Mouse (Mus musculus) embryonic facial prominence, embryonic 10.5 days (tissue): Measurements from ENCODE around the gene Gpkow. TPM values are rescaled to one million over a fixed set of nuclear protein-coding genes. Genes with fewer than 3 reads are reported as not detected.

Experiments used
- DNase-seq: peaks from one replicate; pipeline ENCODE4 v3.0.0-alpha.2; 2017; ENCODE audit warnings: low spot score
- H3K27ac ChIP-seq: fragments of 300-500 bp; sonication (generic); replicated peaks from 2 replicates; pipeline ENCODE4 v1.5.1; 2016; ENCODE audit warnings: mild to moderate bottlenecking
- H3K27me3 ChIP-seq: fragments of 300-500 bp; sonication (generic); replicated peaks from 2 replicates; pipeline ENCODE4 v1.6.1; 2016; ENCODE audit warnings: low read depth, mild to moderate bottlenecking; ENCODE audit not compliant: poor library complexity, severe bottlenecking
- H3K36me3 ChIP-seq: fragments of 300-500 bp; sonication (generic); replicated peaks from 2 replicates; pipeline ENCODE4 v1.6.1; 2016; ENCODE audit warnings: mild to moderate bottlenecking, moderate library complexity
- H3K4me1 ChIP-seq: fragments of 300-500 bp; sonication (generic); 2 replicates; pipeline ENCODE4 v1.6.1; 2016
- H3K4me3 ChIP-seq: fragments of 300-500 bp; sonication (generic); 2 replicates; pipeline ENCODE4 v1.5.1; 2016; ENCODE audit warnings: mild to moderate bottlenecking, moderate library complexity
- H3K9me3 ChIP-seq: fragments of 300-500 bp; sonication (generic); 2 replicates; pipeline ENCODE4 v1.6.1; 2016; ENCODE audit warnings: mild to moderate bottlenecking
- WGBS: fragments of 180-500 bp; shearing (Covaris S2); methylation state at CpG from one replicate; pipeline ENCODE4 v1.1.7; 2016; 5-methylcytosine and 5-hydroxymethylcytosine counted together
- polyA plus RNA-seq: library from polyadenylated mRNA; unstranded; fragments of >200 nt; fragmentation: Nextera tagmentation; extraction: Ambion mirVana; gene quantifications from 2 replicates; pipeline ENCODE4 v1.2.1, GENCODE M21; 2016

Gene Gpkow
- 40.2 and 40.3 TPM in 2 replicates for polyA plus RNA-seq

- Histone ChIP-seq H3K36me3 (peaks cover 37% of the 10 kb centered on the region), H3K4me1 (0 out of 2 replicates have a peak, but pooled peaks cover 2% of the 10 kb centered on the region), H3K9me3 (no peaks in the 10 kb centered on the region), H3K27me3 (no peaks in the 10 kb centered on the region), H3K27ac (peak within 1 kb of the TSS; percentile 75), H3K4me3 (peak within 1 kb of the TSS; percentile 65)
- WGBS: 16% methylated on average over 33 of the region's 33 CpGs
- DNase-seq: peak; percentile 84
Observed at GRCm38 (mm10) chrX:7696954-7697381, at the start of gene Gpkow. Gene Gpkow, plus strand, starts transcription at chrX:7697131.

- DNase-seq: peak; percentile 82
- Histone ChIP-seq H3K27me3 (no peaks in the 10 kb centered on the region), H3K4me1 (no peaks in the 10 kb centered on the region), H3K36me3 (no peaks in the 10 kb centered on the region), H3K4me3 (peak overlapping the region; percentile 61), H3K27ac (peak overlapping the region; percentile 89), H3K9me3 (no peaks in the 10 kb centered on the region)
- 18% methylated on average over 25 of the region's 25 CpGs for WGBS
Observed at GRCm38 (mm10) chrX:7648671-7649304, 48.1 kb upstream of the Gpkow start.

DNA sequence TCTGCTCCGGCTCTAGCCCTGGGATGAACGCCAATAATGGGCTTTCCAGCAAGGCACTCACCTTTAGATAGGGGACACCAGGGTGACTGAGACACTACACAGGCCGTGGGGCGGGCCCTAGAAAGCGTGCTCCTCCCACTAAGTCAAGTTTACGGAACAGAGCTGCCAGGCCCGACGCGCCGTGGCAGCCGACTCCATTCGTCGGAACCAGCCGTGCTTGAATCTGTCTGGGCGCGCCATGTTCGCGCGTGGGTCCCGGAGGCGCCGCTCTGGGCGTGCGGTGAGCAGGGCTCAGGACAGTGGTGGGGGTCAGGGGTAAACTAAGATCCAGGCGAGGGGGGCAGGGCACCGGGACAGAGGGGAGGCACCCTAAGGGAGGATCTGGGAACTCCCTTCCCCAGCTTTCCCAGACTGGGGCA is 39.7 kb upstream of the Gpkow start, which contains the start of gene Prickle3:
Gene Prickle3 (plus strand): TSS at position 40 of the 419 bp plus-strand sequence.
- Histone ChIP-seq H3K27me3 (no peaks in the 10 kb centered on the region), H3K27ac (peak within 1 kb of the TSS; percentile 77), H3K4me3 (peak within 1 kb of the TSS; percentile 60), H3K36me3 (no peaks in the 10 kb centered on the region), H3K4me1 (peaks cover 21% of the 10 kb centered on the region), H3K9me3 (peaks cover 4% of the 10 kb centered on the region; the same call in 1 of the 2 replicates)
- whole genome bisulfite sequencing: 18% methylated on average over 26 of the region's 26 CpGs
- DNase-seq: peak; percentile 28

DNA sequence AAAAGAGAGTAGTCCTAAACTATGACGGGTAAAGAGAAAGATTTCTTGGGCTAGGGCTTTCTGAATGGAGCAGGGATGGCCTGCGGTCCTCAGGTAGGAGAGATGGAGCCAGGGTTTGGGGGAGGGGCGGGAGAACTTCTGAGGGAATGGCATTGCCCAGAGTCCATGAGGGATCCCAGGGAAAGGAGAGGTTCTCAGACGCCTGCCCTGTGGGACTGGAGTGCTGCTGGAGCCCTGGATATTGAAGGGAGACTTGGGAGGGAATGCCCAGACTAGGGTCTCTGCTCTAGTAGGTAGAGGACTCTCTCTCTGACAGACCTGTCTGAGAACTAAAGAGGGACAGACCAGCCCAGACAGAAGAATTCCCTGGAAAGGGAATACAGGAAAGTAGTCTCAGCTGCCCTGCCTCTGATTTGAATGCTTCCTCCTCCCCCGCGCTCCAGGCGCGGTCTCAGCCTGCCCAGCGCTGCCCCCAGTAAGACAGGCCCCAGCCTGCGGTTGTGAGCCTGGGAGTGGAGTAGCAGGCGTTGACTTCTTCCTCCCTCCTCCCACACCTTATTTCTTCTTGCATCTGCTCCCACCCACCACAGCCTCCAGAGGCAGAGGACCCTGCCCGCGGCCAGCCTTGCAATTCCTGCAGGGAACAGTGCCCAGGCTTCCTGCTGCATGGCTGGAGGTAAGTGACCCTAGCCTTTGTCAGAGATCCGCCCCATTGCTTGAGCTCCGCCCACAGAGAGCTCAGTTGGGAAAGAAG is 38.7 kb upstream of the Gpkow start:
- Histone ChIP-seq H3K9me3 (peaks cover 4% of the 10 kb centered on the region; the same call in 1 of the 2 replicates), H3K27ac (peak overlapping the region; percentile 77), H3K4me1 (peaks cover 21% of the 10 kb centered on the region), H3K27me3 (no peaks in the 10 kb centered on the region), H3K4me3 (peak overlapping the region; percentile 60), H3K36me3 (no peaks in the 10 kb centered on the region)
- peak; percentile 42 for DNase-seq
- 19% methylated on average over 15 of the region's 15 CpGs for WGBS

DNA sequence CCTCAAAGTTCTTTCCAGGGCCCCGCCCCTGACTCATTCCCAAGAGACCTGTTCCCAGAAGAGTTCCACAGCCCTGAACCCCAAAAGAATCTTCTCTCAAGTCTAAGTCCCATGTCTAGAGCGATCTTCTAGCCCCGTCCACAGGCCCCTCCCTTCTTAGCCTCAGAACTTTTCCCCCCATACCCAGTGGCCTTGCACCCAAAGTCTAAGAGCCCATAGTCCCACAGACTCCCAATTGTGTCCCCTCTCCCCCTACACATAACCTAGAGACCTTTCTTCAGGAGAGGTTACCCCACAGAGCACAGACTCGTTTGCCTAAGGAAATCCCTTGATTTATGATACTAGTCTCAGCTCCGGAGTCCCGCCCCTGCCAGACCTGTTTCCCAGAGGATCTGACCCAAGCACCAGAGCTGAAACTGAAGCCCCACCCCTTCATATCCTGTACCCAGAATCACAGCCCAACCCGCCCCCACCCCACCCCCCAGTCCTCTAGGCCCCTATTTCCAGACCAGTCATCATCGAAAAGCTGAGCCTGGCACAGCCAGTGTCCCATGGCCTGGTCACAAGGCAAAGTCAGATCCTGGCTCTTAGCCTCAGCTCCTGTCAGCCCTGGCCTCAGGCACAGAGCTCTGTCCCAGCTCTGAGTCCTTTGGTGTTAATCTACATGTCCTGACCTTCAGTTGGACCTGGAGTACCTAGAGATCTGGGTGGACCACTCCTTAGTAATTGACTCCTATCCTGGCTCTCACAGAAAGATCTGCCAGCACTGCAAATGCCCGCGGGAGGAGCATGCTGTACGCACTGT is 37.9 kb upstream of the Gpkow start:
- H3K36me3 ChIP-seq: no peaks in the 10 kb centered on the region
- peaks cover 4% of the 10 kb centered on the region; the same call in 1 of the 2 replicates for H3K9me3 ChIP-seq
- peak overlapping the region; percentile 77; the same call in 1 of the 2 replicates for H3K27ac ChIP-seq
- H3K4me3 ChIP-seq: peak overlapping the region; percentile 60
- H3K27me3 ChIP-seq: no peaks in the 10 kb centered on the region
- WGBS: 53% methylated on average over 11 of the region's 11 CpGs
- no peak for DNase-seq
- H3K4me1 ChIP-seq: peaks cover 21% of the 10 kb centered on the region

DNA sequence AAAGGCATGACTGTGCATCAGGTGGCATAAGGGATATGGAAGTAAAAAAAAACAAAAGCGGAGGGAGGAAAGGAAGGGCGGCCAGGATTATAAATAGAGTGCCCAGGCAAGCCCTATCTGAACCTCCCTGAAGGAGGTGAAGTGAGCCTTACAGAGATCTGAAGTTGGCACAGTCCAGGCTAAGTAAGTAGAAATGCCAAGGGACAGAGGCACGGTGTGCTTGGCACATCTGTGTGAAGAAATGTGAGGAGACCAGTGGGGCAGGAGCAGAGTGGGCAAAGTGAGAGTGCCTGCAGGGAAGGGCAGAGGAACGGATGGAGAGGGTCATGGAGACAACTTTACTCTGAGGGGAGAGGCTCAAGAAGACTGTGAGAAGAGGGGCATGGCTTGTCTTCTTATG is 35.8 kb upstream of the Gpkow start:
- peaks cover 7% of the 10 kb centered on the region; the same call in 1 of the 2 replicates for H3K9me3 ChIP-seq
- 74% methylated on average over 4 of the region's 4 CpGs for WGBS
- H3K4me3 ChIP-seq: no peak overlapping the region
- no peak for DNase-seq
- H3K27me3 ChIP-seq: no peaks in the 10 kb centered on the region
- H3K36me3 ChIP-seq: peaks cover 6% of the 10 kb centered on the region; the same call in 1 of the 2 replicates
- peaks cover 21% of the 10 kb centered on the region for H3K4me1 ChIP-seq
- H3K27ac ChIP-seq: no peak overlapping the region

GRCm38 (mm10) chrX:7662936-7663335 is 34.0 kb upstream of the Gpkow start:
- Histone ChIP-seq H3K4me3 (no peak overlapping the region), H3K4me1 (peaks cover 13% of the 10 kb centered on the region), H3K36me3 (peaks cover 21% of the 10 kb centered on the region), H3K27me3 (no peaks in the 10 kb centered on the region), H3K27ac (no peak overlapping the region), H3K9me3 (peaks cover 7% of the 10 kb centered on the region; the same call in 1 of the 2 replicates)
- 75% methylated on average over 3 of the region's 3 CpGs for WGBS
- no peak for DNase-seq

GRCm38 (mm10) chrX:7664791-7665190 is 32.1 kb upstream of the Gpkow start:
- no peak for DNase-seq
- 88% methylated on average over 11 of the region's 11 CpGs for WGBS
- Histone ChIP-seq H3K4me1 (no peaks in the 10 kb centered on the region), H3K27ac (no peak overlapping the region), H3K9me3 (0 out of 2 replicates have a peak, but pooled peaks cover 2% of the 10 kb centered on the region), H3K27me3 (no peaks in the 10 kb centered on the region), H3K36me3 (peaks cover 29% of the 10 kb centered on the region), H3K4me3 (no peak overlapping the region)

GRCm38 (mm10) chrX:7665739-7666502 is 31.0 kb upstream of the Gpkow start:
- Histone ChIP-seq H3K27me3 (no peaks in the 10 kb centered on the region), H3K27ac (no peak overlapping the region), H3K4me3 (no peak overlapping the region), H3K36me3 (peaks cover 29% of the 10 kb centered on the region), H3K9me3 (0 out of 2 replicates have a peak, but pooled peaks cover 6% of the 10 kb centered on the region), H3K4me1 (peaks cover 7% of the 10 kb centered on the region)
- DNase-seq: no peak
- 75% methylated on average over 21 of the region's 21 CpGs for WGBS

- WGBS: 23% methylated on average over 19 of the region's 19 CpGs
- H3K4me3 ChIP-seq: peak overlapping the region; percentile 59
- H3K9me3 ChIP-seq: peaks cover 4% of the 10 kb centered on the region; the same call in 1 of the 2 replicates
- peaks cover 18% of the 10 kb centered on the region for H3K4me1 ChIP-seq
- H3K36me3 ChIP-seq: peaks cover 23% of the 10 kb centered on the region
- peak; percentile 67 for DNase-seq
- peak overlapping the region; percentile 72 for H3K27ac ChIP-seq
- H3K27me3 ChIP-seq: peaks cover 19% of the 10 kb centered on the region; the same call in 1 of the 2 replicates
Observed at GRCm38 (mm10) chrX:7670390-7670881, 26.5 kb upstream of the Gpkow start.

- H3K36me3 ChIP-seq: peaks cover 23% of the 10 kb centered on the region
- H3K27me3 ChIP-seq: peaks cover 21% of the 10 kb centered on the region; the same call in 1 of the 2 replicates
- H3K4me1 ChIP-seq: peaks cover 18% of the 10 kb centered on the region
- peak within 1 kb of the TSS; percentile 59 for H3K4me3 ChIP-seq
- peak within 1 kb of the TSS; percentile 72 for H3K27ac ChIP-seq
- peaks cover 4% of the 10 kb centered on the region; the same call in 1 of the 2 replicates for H3K9me3 ChIP-seq
- DNase-seq: peak; percentile 39
- WGBS: 22% methylated on average over 35 of the region's 36 CpGs
Observed at GRCm38 (mm10) chrX:7670921-7671623, 25.9 kb upstream of the Gpkow start, which contains the start of gene Plp2. Gene Plp2, minus strand, starts transcription at chrX:7671390.
